Mouse (Mus musculus) testis, adult 2 months (tissue): Measurements from ENCODE around the gene U2af1l4.

Experiments used
- CTCF ChIP-seq: fragments of 200-500 bp; IDR thresholded peaks from 2 replicates; pipeline ENCODE4 v1.5.1; 2012; ENCODE audit warnings: low read depth, mild to moderate bottlenecking, inconsistent platforms, low read length, moderate library complexity; ENCODE audit not compliant: control insufficient read depth, insufficient read depth, insufficient replicate concordance
- POLR2A ChIP-seq: fragments of 200-500 bp; IDR thresholded peaks from 2 replicates; pipeline ENCODE4 v1.6.1; 2012; ENCODE audit warnings: low read depth, mild to moderate bottlenecking, inconsistent platforms, low read length, moderate library complexity; ENCODE audit not compliant: control insufficient read depth

GRCm38 (mm10) chr7:30525954-30526353 lies 37.1 kb upstream of the U2af1l4 start:
- TF ChIP-seq CTCF (no peak), POLR2A (no peak)
